Mouse (Mus musculus) adrenal gland, postnatal 10 days (tissue): ENCODE results near the gene Rex1bd. TPM values are rescaled to one million over a fixed set of nuclear protein-coding genes. Genes with fewer than 3 reads are reported as not detected.
A peak's percentile ranks its signal among the peaks of the same experiment; 100 is the strongest.
"Not testable (repeated sequence)": the region's sequence is repeated elsewhere in the genome, so short reads cannot be mapped to it uniquely, and the experiment has no call there.

Source experiments
- DNase-seq: peaks from one replicate; pipeline ENCODE4 v3.0.0; 2021; ENCODE audit warnings: mixed read lengths
- total RNA-seq, 2 experiments: library from RNA; stranded (reverse); gene quantifications; 2 replicates each; pipeline ENCODE4 v1.2.3; 2021

The Rex1bd gene
- total RNA-seq, 2 experiments from 2014 or later, result 121 to 130 TPM

GRCm38 (mm10) chr8:70529299-70529698, 22.7 kb upstream of the Rex1bd start:
- DNase-seq, result no peak

DNA sequence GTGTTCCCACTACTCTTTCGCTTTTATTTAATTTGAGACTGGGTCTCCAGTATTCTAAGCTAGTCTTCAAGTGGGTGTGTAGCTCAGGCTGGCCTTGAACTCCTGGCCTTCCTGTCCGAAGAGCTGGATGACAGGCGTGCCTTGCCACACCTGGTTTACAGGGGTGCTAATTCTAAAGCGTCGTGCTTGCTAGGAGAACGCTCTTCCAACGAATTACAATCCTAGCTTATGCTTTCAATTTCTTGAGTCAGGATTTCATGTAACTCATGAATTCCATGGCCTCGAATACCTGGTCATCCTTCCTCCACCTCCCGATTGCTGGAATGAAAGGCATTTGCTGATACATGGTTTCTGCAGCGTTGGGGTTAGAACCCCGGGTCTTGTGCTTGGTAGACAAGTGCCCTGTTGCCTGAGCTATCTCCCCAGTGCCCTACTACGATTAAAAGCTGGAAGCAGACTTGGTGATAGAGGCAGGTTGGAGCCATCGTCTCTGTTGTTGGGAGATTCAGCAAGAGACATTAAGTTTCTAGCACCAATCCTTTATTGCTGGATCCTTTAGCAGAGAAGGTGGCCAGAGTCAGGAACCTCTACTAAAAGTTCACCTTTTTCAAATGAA, 21.7 kb upstream of the Rex1bd start:
- DNase-seq, result no peak

GRCm38 (mm10) chr8:70527512-70528181, 21.1 kb upstream of the Rex1bd start, which contains the start of the genes Fkbp8 and Kxd1:
Gene Fkbp8 (plus strand): TSS chr8:70527724.
Gene Kxd1 (minus strand): TSS chr8:70527956.
- peak; percentile 99 for DNase-seq

DNA sequence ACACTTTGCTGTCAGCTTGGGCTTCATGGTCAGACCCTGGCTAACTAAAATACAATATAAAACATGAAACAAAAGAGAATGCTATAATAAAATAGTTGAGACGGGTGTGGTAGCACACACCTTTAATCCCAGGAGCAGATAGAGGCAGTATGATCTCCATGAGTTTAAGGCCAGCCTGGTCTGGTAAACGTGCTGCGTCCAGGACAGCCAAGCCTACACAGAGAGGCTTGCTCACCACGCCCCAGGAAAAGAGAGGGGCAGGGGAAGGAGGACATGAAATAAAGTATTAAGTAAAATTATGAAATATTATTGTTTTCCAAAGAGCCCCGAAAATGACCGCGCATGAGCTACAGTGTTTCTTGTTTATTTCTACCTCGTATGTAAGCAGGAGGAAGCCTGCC, 20.6 kb upstream of the Rex1bd start:
- no peak for DNase-seq

DNA sequence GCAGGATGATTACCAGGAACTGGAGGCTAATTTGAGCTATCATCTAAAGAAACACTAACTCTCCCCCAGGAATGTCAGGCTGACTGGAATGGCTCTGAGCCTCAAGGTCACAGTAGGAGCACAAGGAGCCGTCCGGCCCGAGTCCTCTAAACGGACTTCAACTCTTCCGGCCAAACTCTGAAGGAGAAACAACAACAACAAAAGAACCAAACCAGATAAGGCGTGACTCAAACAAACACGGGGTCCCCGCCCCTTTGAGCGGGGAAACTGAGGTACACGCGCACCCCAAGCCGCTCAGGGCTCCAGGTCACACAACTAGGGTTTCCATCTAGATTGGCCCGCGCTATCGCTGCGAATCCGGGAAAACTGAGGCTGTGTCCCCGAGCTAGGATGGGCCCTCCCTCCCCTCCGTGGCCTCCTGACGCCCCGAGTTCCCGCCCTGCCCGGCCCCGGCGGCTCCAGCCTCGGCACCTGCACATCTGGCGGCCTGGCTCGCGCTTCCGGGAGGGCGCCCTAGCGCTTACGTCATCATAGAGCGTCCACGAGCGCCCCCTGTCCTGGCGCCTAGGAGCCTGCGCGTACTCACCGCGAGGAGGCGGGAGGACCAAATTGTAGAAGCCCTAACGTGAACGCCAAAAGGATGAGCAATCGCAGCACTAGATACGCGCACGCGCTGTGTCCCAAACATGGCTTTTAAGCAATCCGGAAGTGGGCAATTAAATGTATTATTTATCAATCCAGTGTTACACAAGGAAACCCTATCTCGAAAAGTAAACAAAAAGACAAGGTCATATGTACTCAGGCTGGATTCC, 16.2 kb upstream of the Rex1bd start:
- peak; percentile 97 for DNase-seq

- no peak for DNase-seq
These were observed 13.1 kb upstream of the Rex1bd start for GRCm38 (mm10) chr8:70519606-70520005.

GRCm38 (mm10) chr8:70519043-70519442, 12.5 kb upstream of the Rex1bd start:
- no peak for DNase-seq

DNA sequence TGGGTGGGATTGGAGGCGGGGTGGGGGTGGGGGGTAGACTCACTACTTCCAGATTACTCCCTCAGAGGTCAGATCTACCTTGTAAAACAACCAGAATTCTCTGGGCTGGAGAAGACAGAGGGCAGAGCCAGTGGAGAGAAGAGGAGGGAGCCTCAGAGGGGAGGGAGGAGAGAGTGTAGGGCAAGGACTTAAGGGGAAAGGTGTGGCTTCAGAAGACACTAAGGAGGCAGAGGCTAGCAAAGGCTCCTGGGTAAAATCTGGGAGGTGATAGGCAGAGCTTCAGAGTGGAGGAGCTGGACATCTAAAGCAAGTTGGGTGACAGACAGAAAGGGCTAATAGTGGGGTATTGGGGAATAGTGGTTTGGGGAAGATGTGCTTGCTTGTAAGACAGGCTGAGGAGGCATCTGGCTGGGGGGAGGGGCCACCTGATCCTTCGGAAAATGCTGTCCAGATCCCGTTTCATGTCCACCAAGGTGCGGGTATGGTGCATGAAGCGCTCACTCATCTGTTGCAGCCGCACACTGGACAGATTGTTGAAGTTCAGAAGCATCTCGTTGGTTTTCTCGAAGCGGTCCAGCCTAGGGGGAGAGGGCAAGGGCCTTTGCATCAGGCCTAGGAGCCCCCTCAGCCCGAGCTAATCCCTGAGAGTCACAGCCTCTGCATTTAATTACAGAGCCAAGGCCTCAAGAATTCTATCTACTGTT, 11.5 kb upstream of the Rex1bd start:
- no peak for DNase-seq

DNA sequence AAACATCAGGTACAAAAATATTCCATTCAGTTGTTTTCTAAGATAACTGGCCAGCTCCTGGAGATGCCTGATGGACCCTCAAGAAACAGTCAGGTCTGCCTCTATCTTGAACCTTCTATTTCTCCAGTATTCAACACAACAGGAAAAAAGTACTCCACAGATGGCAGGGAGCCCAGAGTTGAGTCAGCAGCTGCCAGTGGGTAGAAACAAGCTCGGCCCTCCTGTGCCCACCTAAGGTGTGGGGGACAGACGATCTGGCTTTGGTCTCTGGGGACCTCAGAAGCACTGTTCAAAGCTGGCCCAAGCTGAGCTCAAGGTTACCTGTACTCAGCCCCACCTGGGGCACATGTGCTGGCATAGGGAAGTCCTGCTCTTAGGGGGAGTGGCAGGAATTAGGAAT, 6.9 kb upstream of the Rex1bd start:
- peak; percentile 74 for DNase-seq

- no peak for DNase-seq
These were observed 5.8 kb upstream of the Rex1bd start for GRCm38 (mm10) chr8:70512253-70512903.

GRCm38 (mm10) chr8:70511770-70512169, 5.2 kb upstream of the Rex1bd start:
- no peak for DNase-seq

- not testable (repeated sequence) for DNase-seq
These were observed 4.6 kb upstream of the Rex1bd start for GRCm38 (mm10) chr8:70511174-70511573.

DNA sequence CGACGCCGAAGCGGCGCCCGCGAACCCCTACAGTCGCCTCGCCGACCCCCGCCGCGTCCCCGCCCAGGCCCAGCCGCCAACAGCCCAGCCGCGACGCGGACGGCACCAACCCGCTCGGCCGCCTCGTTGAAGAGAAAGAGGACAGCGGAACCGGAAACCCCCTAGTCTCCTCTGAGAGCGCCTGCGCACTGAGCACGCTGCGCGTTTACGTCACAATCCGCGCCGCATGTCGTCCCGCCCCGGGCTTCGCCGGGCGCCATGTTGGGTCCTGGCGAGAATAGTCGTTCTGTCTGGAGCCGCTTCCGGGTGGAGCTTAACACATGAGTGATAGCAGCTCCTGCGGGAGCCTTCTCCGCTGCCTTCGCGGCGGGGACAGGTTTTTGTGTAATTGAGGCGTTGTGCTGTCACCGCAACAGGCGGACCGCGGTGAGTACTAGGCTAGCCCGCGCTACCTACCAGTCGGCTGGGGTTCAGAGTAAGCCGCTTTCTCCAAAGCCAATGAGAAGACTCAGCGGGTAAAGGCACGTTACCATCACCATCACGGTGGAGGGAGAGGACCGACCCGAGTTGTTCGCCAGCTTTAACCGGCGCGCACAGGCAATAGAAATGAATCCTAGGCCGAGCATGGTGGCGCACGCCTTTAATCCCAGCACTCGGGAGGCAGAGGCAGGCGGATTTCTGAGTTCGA, 3.8 kb upstream of the Rex1bd start, which contains the start of gene Uba52:
Gene Uba52, minus strand, starts transcription at position 574 of the 688 bp plus-strand sequence.
- DNase-seq, result peak; percentile 98

DNA sequence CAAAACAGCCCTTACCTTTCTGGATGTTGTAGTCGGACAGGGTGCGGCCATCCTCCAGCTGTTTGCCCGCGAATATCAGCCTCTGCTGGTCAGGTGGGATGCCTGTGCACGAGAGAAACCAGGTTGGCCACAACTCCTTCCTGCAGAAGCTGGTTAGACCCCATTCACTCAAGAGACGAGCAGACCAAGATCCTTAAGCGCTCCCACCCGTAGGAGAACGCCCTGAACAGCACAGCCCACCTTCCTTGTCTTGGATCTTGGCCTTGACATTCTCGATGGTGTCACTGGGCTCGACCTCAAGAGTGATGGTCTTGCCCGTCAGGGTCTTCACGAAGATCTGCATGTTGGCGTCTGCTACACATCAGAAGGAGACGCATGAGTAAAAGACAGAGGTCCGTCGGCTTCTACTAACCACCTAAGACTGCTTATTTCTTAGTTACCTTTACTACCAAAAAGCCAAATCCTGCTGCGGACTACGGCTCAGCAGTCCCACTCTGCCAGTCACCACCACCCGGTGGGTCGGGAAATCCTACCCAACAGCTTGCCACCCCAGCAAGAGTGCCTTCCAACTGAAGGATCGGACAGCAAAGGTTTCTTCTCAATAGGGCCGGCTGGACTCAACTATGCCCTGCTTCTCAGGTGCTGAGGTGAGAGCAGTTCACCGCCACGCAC, 2.9 kb upstream of the Rex1bd start:
- DNase-seq, result no peak

- no peak for DNase-seq
These were observed 458 bp upstream of the Rex1bd start for GRCm38 (mm10) chr8:70507027-70507393.

DNA sequence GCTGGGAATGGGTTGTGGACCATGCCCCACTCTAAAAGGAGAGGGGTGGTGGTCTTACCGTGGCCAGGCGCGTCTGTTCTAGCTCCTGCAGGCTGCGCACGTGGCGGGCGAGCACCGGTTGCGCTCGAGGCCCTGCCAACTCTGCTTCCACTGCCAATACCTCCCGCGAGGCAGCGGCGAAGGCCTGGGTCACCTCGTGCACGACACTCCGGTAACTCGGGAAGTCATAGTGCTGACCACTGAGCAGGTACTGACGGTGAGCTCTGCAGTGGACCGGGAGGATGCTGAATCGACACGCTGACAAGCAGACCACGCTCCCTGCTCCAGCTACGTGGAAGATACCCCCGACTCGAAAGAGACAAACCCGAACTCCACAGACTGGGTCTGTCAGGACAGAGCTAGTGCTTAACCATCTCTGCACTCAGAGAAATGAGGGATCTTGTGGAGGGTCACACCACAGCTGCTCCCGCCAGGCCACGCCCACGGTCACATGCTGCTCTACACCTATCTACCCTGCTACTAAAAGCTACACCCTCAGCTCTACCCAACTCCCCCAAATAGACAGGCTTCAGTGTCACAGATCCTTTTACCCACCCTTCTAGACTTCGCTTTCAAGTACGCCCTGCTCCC, 739 bp downstream of the Rex1bd start:
- DNase-seq, result no peak

GRCm38 (mm10) chr8:70504851-70505250, 1.7 kb downstream of the Rex1bd start:
- DNase-seq, result peak; percentile 90

DNA sequence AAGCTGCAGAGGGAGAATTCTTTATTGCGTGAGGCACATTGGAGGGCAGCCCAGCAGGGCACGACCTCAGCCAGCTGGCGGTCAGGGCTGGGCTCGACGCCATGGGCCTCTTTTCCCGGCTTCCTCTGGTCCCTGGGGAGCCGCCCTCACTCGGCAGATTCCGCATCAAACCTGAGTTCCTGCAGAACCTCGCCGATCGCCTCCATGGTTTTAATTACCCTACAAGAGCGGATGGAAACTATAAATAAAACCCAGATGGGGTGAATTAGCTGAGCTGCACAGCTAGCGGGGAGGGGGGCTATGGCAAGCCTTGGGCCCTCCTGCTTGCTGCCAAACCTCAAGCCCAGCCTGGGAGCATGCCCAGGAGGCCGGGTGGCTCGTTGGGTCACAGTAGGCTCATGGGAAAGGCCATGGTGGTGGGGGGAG, 2.2 kb downstream of the Rex1bd start:
- DNase-seq, result peak; percentile 81

DNA sequence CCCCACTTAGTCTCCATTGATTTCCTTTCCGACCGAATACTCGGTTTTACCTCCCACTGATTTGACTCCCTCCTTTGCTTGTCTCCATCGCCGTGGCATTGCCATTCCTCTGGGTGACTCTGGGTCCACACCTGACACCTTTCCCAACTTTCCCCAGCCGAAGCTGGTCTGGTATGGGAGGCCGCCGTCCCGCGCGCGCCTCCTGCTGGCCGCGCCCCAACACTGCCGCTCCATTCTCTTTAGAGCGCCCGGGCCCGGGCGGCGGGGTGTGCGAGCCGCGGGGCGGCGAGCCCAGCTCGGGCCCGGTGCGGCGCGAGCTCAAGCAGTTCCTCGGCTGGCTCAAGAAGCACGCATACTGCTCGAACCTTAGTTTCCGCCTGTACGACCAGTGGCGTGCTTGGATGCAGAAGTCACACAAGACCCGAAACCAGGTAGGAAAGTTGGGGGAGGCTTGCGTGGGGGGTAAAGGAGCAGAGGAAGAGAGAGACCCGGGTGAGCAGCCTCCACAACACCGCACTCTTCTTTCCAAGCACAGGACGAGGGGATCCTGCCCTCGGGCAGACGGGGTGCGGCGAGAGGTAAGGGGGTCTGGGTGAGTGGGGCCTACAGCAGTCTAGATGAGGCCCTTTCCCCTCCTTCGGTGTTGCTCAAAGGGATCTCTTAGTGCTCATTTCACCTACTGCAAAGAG, 3.3 kb downstream of the Rex1bd start:
- DNase-seq, result peak; percentile 83

GRCm38 (mm10) chr8:70502540-70502939, 4.0 kb downstream of the Rex1bd start:
- DNase-seq, result no peak
